Mouse (Mus musculus): ENCODE results near the gene Mroh2a. TPM values are rescaled to one million over a fixed set of nuclear protein-coding genes. Genes with fewer than 3 reads are reported as not detected.

The Mroh2a gene
- polyA plus RNA-seq, 2 experiments, result under 0.01 to 0.38 TPM

GRCm38 (mm10) chr1:88232664-88233380, 6.0 kb downstream of the Mroh2a start:
- Histone ChIP-seq H3K27ac (no peak overlapping the region), H3K4me2 (ENCODE audit: low read depth) (no peak overlapping the region), H3K4me3 (ENCODE audit: insufficient read depth in 1 of 2, low read depth in 2 of 2, low read length in 2 of 2) (no peak overlapping the region), H3K36me3 (replicated peaks; ENCODE audit: control insufficient read depth, insufficient read depth, low read depth) (no peaks in the 10 kb centered on the region), H3K27me3 (ENCODE audit: control insufficient read depth, insufficient read depth, low read length) (no peaks in the 10 kb centered on the region), H3K9ac (replicated peaks) (no peak overlapping the region), H3K4me1 (replicated peaks; ENCODE audit: control insufficient read depth in 2 of 2, insufficient read depth in 2 of 2, low read length in 1 of 2) (no peaks in the 10 kb centered on the region), H3K9me3 (ENCODE audit: control insufficient read depth, low read length) (peaks cover 31% of the 10 kb centered on the region)
- DNase-seq (ENCODE audit: low read depth in 3 of 3, low spot score in 3 of 3) (no peak), ATAC-seq (ENCODE audit: insufficient read depth) (no peak)
- 43% methylated on average over 3 of the region's 3 CpGs for WGBS (ENCODE audit: insufficient replicate concordance)
- no peak for TF ChIP-seq EP300 (IDR thresholded peaks at IDR 0.05; ENCODE audit: low read depth)
- TF ChIP-seq CTCF (IDR thresholded peaks at IDR 0.05; ENCODE audit: low read depth), result no peak

DNA sequence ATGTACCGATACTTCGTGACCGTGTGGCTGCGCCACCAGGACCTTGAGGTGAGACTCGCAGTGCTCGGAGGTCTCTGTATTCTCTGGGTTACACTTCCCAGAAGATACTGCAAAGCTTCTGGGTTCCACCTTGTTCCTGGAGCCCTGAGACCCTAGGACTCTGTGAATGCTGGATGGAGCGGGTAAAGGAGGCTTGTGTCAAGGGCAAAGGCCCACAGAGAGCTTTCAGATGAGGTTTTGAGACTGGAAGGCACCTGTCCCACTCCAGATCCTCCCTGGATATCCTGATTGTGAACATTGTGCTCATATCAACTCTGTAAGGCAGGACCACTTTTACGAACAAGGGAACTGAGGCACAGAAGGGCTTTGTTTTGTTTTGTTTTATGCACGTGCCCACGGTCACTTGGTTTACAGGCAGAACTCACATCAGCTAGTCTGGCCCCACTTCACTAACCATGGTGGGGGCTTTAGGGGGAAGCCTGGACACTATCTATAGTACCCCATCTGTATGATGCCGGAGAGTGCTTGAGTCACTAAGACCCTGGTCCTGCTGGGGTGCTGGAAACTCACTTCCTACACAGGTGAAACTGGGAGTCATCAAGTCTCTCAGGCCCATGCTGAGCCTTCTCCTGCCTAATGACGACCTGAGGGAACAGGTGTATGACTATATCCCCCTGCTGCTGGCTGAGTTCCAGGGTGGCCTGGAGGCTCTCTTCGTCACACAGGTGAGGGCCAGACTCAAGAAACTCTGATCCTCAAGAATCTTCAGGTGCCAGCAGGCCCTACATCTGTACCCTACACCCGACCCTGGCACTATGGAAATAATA, 6.8 kb downstream of the Mroh2a start:
- no peak overlapping the region for H3K9ac ChIP-seq (replicated peaks)
- no peaks in the 10 kb centered on the region for H3K36me3 ChIP-seq (replicated peaks; ENCODE audit: control insufficient read depth, insufficient read depth, low read depth)
- 49% methylated on average over 14 of the region's 14 CpGs for whole genome bisulfite sequencing (ENCODE audit: insufficient replicate concordance)
- TF ChIP-seq EP300 (IDR thresholded peaks at IDR 0.05; ENCODE audit: low read depth), result no peak
- H3K4me3 ChIP-seq (ENCODE audit: insufficient read depth in 1 of 2, low read depth in 2 of 2, low read length in 2 of 2), result no peak overlapping the region
- no peak for ATAC-seq (ENCODE audit: insufficient read depth)
- H3K9me3 ChIP-seq (ENCODE audit: control insufficient read depth, low read length), result peaks cover 33% of the 10 kb centered on the region
- H3K4me1 ChIP-seq (replicated peaks; ENCODE audit: control insufficient read depth in 2 of 2, insufficient read depth in 2 of 2, low read length in 1 of 2), result no peaks in the 10 kb centered on the region
- DNase-seq (ENCODE audit: low read depth in 3 of 3, low spot score in 3 of 3), result no peak
- H3K27me3 ChIP-seq (ENCODE audit: control insufficient read depth, insufficient read depth, low read length), result no peaks in the 10 kb centered on the region
- H3K27ac ChIP-seq, result no peak overlapping the region
- no peak overlapping the region for H3K4me2 ChIP-seq (ENCODE audit: low read depth)

- 44% methylated on average over 4 of the region's 4 CpGs for WGBS (ENCODE audit: insufficient replicate concordance)
- Histone ChIP-seq H3K9ac (replicated peaks) (no peak overlapping the region), H3K36me3 (replicated peaks; ENCODE audit: control insufficient read depth, insufficient read depth, low read depth) (no peaks in the 10 kb centered on the region), H3K4me3 (ENCODE audit: insufficient read depth in 1 of 2, low read depth in 2 of 2, low read length in 2 of 2) (no peak overlapping the region), H3K4me2 (ENCODE audit: low read depth) (no peak overlapping the region), H3K9me3 (ENCODE audit: control insufficient read depth, low read length) (peaks cover 35% of the 10 kb centered on the region), H3K27me3 (ENCODE audit: control insufficient read depth, insufficient read depth, low read length) (no peaks in the 10 kb centered on the region), H3K4me1 (replicated peaks; ENCODE audit: control insufficient read depth in 2 of 2, insufficient read depth in 2 of 2, low read length in 1 of 2) (no peaks in the 10 kb centered on the region), H3K27ac (no peak overlapping the region)
- no peak for ATAC-seq (ENCODE audit: insufficient read depth)
- no peak for DNase-seq (ENCODE audit: low read depth in 3 of 3, low spot score in 3 of 3)
- TF ChIP-seq EP300 (IDR thresholded peaks at IDR 0.05; ENCODE audit: low read depth) (no peak), CTCF (IDR thresholded peaks at IDR 0.05; ENCODE audit: low read depth) (no peak)
Observed at GRCm38 (mm10) chr1:88234248-88234610, 7.4 kb downstream of the Mroh2a start.

- ATAC-seq (ENCODE audit: insufficient read depth) (no peak), DNase-seq (ENCODE audit: low read depth in 3 of 3, low spot score in 3 of 3) (no peak)
- H3K9ac ChIP-seq (replicated peaks), result no peak overlapping the region
- no peaks in the 10 kb centered on the region for H3K4me1 ChIP-seq (replicated peaks; ENCODE audit: control insufficient read depth in 2 of 2, insufficient read depth in 2 of 2, low read length in 1 of 2)
- no peak overlapping the region for H3K27ac ChIP-seq
- no peak overlapping the region for H3K4me2 ChIP-seq (ENCODE audit: low read depth)
- H3K27me3 ChIP-seq (ENCODE audit: control insufficient read depth, insufficient read depth, low read length), result no peaks in the 10 kb centered on the region
- 27% methylated on average over 5 of the region's 5 CpGs for WGBS (ENCODE audit: insufficient replicate concordance)
- H3K9me3 ChIP-seq (ENCODE audit: control insufficient read depth, low read length), result peaks cover 33% of the 10 kb centered on the region
- TF ChIP-seq EP300 (IDR thresholded peaks at IDR 0.05; ENCODE audit: low read depth), result no peak
- TF ChIP-seq CTCF (IDR thresholded peaks at IDR 0.05; ENCODE audit: low read depth), result no peak
- no peak overlapping the region for H3K4me3 ChIP-seq (ENCODE audit: insufficient read depth in 1 of 2, low read depth in 2 of 2, low read length in 2 of 2)
- H3K36me3 ChIP-seq (replicated peaks; ENCODE audit: control insufficient read depth, insufficient read depth, low read depth), result no peaks in the 10 kb centered on the region
Observed at GRCm38 (mm10) chr1:88234646-88235045, 7.9 kb downstream of the Mroh2a start.
